Mouse (Mus musculus) brain, embryonic 14.5 days (tissue): ENCODE data around the gene 4933402D24Rik.

Experiments
- CTCF ChIP-seq: fragments of 200-500 bp; IDR thresholded peaks from 2 replicates; pipeline ENCODE4 v1.5.1; 2012; ENCODE audit warnings: inconsistent platforms, mild to moderate bottlenecking, moderate library complexity, borderline replicate concordance; ENCODE audit not compliant: insufficient read depth, insufficient read length; ENCODE audit errors: extremely low read depth
- POLR2A ChIP-seq: fragments of 200-500 bp; IDR thresholded peaks from 2 replicates; pipeline ENCODE4 v1.6.1; 2012; ENCODE audit warnings: mild to moderate bottlenecking, inconsistent platforms, borderline replicate concordance; ENCODE audit not compliant: poor library complexity, insufficient read depth, insufficient read length, severe bottlenecking; ENCODE audit errors: extremely low read depth

DNA sequence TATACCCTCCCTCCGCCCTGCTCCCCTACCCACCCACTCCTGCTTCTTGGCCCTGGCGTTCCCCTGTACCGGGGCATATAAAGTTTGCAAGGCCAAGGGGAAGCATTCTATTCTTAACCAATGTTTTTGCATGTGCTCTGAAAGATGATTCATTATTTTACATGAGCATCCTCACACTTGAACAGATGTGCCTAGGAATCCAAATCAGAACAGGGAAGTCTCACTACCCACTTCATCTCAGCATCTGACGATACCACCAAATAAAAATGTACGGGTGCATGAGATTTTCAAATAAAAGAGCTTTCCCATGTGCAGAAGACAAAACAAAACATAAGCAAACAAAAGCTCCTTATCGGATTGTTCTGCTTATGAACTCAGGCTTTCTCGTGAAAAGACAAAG lies 48.9 kb downstream of the 4933402D24Rik start:
- TF ChIP-seq CTCF (no peak), POLR2A (no peak)
